Mouse (Mus musculus) liver, postnatal 0 days (tissue): ENCODE measurements around the gene Stk35. TPM values are rescaled to one million over a fixed set of nuclear protein-coding genes. Genes with fewer than 3 reads are reported as not detected.

ENCODE experiments used
- ATAC-seq: fragments of 200-750 bp; cut with Nextera tagmentation; 2 replicates; pipeline ENCODE4 v1.8.0; 2017; ENCODE audit warnings: mild to moderate bottlenecking, moderate library complexity
- DNase-seq: peaks from one replicate; pipeline ENCODE4 v3.0.0-alpha.2; 2016
- H3K27ac ChIP-seq: fragments of 300-500 bp; sonication (generic); 2 replicates; pipeline ENCODE4 v1.5.1; 2014; ENCODE audit warnings: antibody characterized with exemption, moderate library complexity, mild to moderate bottlenecking, low read depth
- H3K27me3 ChIP-seq: fragments of 300-500 bp; sonication (generic); 2 replicates; pipeline ENCODE4 v1.6.1; 2014; ENCODE audit warnings: low read length, control low read depth, mixed read lengths; ENCODE audit not compliant: insufficient read depth
- H3K36me3 ChIP-seq: fragments of 300-500 bp; sonication (generic); replicated peaks from 2 replicates; pipeline ENCODE4 v1.6.1; 2014; ENCODE audit warnings: mild to moderate bottlenecking, control low read depth, low read length, moderate library complexity, mixed read lengths; ENCODE audit not compliant: insufficient read depth
- H3K4me1 ChIP-seq: fragments of 300-500 bp; sonication (generic); 2 replicates; pipeline ENCODE4 v1.6.1; 2014; ENCODE audit warnings: antibody characterized with exemption, mild to moderate bottlenecking, control low read depth; ENCODE audit not compliant: insufficient read depth
- H3K4me2 ChIP-seq: fragments of 300-500 bp; sonication (generic); 2 replicates; pipeline ENCODE4 v1.6.1; 2014; ENCODE audit warnings: low read depth, mild to moderate bottlenecking, low read length, moderate library complexity, mixed read lengths
- H3K4me3 ChIP-seq: fragments of 300-500 bp; sonication (generic); 2 replicates; pipeline ENCODE4 v1.5.1; 2014; ENCODE audit warnings: low read depth, low read length
- H3K9ac ChIP-seq: fragments of 300-500 bp; sonication (generic); replicated peaks from 2 replicates; pipeline ENCODE4 v1.6.1; 2014; ENCODE audit warnings: mild to moderate bottlenecking, moderate library complexity
- H3K9me3 ChIP-seq: fragments of 300-500 bp; sonication (generic); 2 replicates; pipeline ENCODE4 v1.6.1; 2016; ENCODE audit warnings: mild to moderate bottlenecking, control low read depth, low read length, mixed read lengths
- CTCF ChIP-seq: sonication (generic); IDR thresholded peaks from 2 replicates; pipeline ENCODE4 v1.5.1; 2016; ENCODE audit warnings: antibody characterized with exemption, low read depth
- EP300 ChIP-seq: IDR thresholded peaks from 2 replicates; pipeline ENCODE4 v1.6.1; 2016; ENCODE audit warnings: antibody characterized with exemption, low read depth, mild to moderate bottlenecking
- WGBS: fragments of 180-500 bp; shearing (Covaris S2); extraction: QIAGEN DNeasy Blood & Tissue Kit; methylation state at CpG from one replicate; pipeline ENCODE4 v1.1.7; 2014; ENCODE audit not compliant: insufficient replicate concordance; 5-methylcytosine and 5-hydroxymethylcytosine counted together
- polyA plus RNA-seq: library from polyadenylated mRNA; unstranded; fragments of >200 nt; fragmentation: Nextera tagmentation; extraction: Ambion mirVana; gene quantifications from 2 replicates; pipeline ENCODE4 v1.2.1, GENCODE M21; 2015

Stk35 gene
- 2.7 TPM in 2 replicates for polyA plus RNA-seq

DNA sequence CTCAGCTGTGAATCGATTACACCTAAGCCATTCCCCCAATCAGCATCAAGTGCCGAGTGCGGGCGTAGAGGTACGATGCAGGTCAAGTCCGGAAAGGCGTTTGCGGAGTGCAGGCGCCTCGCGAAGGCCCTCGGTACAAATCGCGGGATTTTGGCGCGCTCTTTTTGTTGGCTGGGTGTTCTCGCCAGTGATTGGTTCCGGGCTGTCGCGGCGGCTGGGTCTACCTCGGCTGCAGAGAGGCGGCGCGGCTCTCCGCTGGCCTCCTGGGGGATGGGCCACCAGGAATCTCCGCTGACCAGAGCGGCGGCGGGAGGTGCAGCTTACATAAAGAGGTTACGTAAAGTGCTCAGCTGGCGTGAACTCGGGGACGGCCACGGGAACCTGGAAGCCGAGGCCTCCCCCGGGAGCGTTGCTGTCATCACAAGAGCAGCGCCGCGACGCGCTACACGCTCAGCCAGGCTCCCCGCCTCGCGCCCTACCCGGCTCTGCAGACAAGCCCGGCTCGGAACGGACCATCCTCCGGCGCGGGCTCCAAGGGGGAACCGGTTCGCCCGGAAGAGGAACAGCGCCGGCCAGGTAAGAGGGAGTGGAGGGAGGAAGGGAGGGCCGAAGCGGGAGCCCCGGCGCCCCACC, at the start of gene Stk35:
Gene Stk35 (plus strand): TSS at position 247 of the 633 bp plus-strand sequence.
- Histone ChIP-seq H3K27me3 (no peaks in the 10 kb centered on the region), H3K9me3 (no peaks in the 10 kb centered on the region), H3K4me1 (peaks cover 23% of the 10 kb centered on the region), H3K4me2 (peak within 1 kb of the TSS; percentile 93), H3K27ac (peak within 1 kb of the TSS; percentile 82), H3K36me3 (peaks cover 15% of the 10 kb centered on the region), H3K9ac (peak within 1 kb of the TSS; percentile 79), H3K4me3 (peak within 1 kb of the TSS; percentile 72)
- ATAC-seq (peak; percentile 89), DNase-seq (peak; percentile 89)
- TF ChIP-seq EP300 (no peak), CTCF (peak; percentile 34)
- WGBS: under 1% methylated on average over 61 of the region's 63 CpGs

DNA sequence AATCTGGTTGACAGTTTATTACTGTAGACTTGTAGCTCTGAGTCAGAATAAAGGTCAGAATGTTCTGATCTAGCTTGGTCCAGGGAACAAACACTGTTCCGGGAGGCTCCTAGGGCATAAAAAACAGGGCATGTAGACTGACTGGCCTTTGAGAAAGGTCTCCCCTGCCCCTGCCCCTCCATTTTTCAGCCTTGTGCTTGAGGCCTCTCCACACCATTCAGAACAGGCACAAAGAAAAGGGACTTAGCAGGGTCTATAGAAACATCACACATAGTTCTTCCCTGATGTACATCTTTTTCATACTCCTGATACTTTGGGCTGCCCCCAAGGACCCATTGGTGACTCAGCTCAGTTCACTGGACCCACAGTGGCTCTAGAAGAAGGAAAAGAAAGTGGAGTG, 18.3 kb upstream of the Stk35 start:
- TF ChIP-seq EP300: no peak
- no peak for TF ChIP-seq CTCF
- H3K4me2 ChIP-seq: no peak overlapping the region
- no peak overlapping the region for H3K4me3 ChIP-seq
- no peak for DNase-seq
- 83% methylated on average over 1 of the region's 1 CpGs for WGBS
- no peak overlapping the region for H3K9ac ChIP-seq
- H3K27ac ChIP-seq: no peak overlapping the region
- ATAC-seq: no peak
- no peaks in the 10 kb centered on the region for H3K36me3 ChIP-seq
- no peaks in the 10 kb centered on the region for H3K4me1 ChIP-seq
- H3K27me3 ChIP-seq: no peaks in the 10 kb centered on the region
- no peaks in the 10 kb centered on the region for H3K9me3 ChIP-seq

DNA sequence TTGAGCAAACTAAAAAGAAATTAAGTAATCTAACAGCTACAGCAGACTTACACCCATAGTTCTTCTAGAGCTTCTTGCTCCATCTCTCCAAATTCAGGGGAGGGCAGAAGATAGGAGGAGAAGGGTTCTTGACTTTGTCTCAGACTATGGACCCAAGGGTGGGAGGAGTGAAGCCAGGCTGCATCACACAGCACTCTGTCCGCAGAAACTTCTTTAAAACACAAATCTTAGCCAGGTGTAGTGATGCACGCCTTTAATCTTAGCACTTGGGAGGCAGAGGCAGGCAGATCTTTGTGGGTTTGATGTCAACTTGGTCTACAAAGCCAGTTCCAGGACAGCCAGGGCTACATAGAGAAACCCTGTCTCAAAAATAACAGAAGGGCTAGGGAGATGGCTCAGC, 3.8 kb upstream of the Stk35 start:
- Histone ChIP-seq H3K9ac (no peak overlapping the region), H3K4me2 (no peak overlapping the region), H3K36me3 (no peaks in the 10 kb centered on the region), H3K27ac (no peak overlapping the region), H3K4me1 (peaks cover 5% of the 10 kb centered on the region), H3K4me3 (no peak overlapping the region), H3K9me3 (peaks cover 10% of the 10 kb centered on the region), H3K27me3 (no peaks in the 10 kb centered on the region)
- TF ChIP-seq CTCF (no peak), EP300 (no peak)
- DNase-seq (no peak), ATAC-seq (no peak)
- 87% methylated on average over 2 of the region's 2 CpGs for WGBS

DNA sequence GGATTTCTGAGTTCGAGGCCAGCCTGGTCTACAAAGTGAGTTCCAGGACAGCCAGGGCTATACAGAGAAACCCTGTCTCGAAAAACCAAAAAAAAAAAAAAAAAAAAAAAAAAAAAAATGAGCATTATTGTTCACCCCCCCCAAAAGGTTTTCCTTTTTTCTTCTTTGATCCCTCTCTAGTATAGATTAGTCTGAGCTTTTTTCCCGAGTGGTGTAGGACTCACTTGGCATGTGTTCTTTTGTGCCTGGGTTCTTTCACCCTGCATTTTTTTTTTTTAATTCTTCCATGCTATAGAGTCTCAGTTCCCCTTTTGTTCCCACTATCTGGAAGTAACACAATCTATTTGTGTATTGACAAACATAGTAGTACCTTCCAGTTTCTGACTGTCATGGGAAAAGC, 2.6 kb upstream of the Stk35 start:
- peaks cover 10% of the 10 kb centered on the region for H3K9me3 ChIP-seq
- H3K36me3 ChIP-seq: no peaks in the 10 kb centered on the region
- H3K4me2 ChIP-seq: no peak overlapping the region
- no peak overlapping the region for H3K4me3 ChIP-seq
- H3K9ac ChIP-seq: no peak overlapping the region
- DNase-seq (no peak), ATAC-seq (no peak)
- no peaks in the 10 kb centered on the region for H3K27me3 ChIP-seq
- TF ChIP-seq CTCF (no peak), EP300 (no peak)
- H3K27ac ChIP-seq: no peak overlapping the region
- H3K4me1 ChIP-seq: peaks cover 15% of the 10 kb centered on the region
- WGBS: 85% methylated on average over 2 of the region's 3 CpGs

DNA sequence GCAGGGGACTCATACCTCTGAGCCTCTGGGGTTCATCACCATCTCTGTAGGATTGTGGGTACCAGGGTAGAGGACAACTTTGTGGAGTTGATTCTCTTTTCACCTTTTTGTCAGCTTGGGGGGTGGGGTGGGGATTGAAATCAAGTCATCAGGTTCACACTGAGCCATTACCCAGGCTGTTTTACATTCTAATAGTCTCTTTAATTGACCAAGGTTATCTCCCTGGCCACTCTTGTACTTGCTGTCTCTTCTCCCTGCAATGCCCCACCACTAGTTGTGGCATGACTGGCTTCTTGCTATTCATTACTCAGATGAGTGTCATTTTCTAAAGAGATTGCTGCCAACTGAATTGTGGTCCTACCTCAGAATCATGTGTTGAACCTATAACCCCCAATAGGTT, 1.9 kb upstream of the Stk35 start:
- no peak for ATAC-seq
- H3K27ac ChIP-seq: no peak overlapping the region
- TF ChIP-seq EP300 (no peak), CTCF (no peak)
- no peak for DNase-seq
- peaks cover 3% of the 10 kb centered on the region; the same call in 1 of the 2 replicates for H3K36me3 ChIP-seq
- peaks cover 22% of the 10 kb centered on the region for H3K4me1 ChIP-seq
- no peak overlapping the region for H3K4me2 ChIP-seq
- H3K9ac ChIP-seq: no peak overlapping the region
- H3K9me3 ChIP-seq: peaks cover 10% of the 10 kb centered on the region
- no peaks in the 10 kb centered on the region for H3K27me3 ChIP-seq
- no peak overlapping the region for H3K4me3 ChIP-seq

DNA sequence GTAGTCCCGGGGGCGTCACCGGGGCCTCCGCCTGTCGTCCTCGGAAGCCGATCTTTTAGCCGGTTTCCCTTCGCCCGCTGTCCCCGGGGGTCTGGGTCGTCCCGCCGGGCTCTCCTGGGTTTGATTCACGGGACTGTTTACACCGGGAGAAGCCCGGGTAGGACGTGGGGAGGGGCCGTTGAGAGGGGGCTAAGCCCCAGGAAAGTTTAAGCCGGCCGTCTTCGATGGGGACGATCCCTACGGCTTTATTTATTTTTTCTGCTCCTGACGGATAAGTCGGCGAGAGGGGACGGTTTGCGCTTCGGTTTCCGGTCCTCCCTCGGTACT, 550 bp downstream of the Stk35 start:
- H3K9me3 ChIP-seq: no peaks in the 10 kb centered on the region
- H3K4me1 ChIP-seq: peaks cover 23% of the 10 kb centered on the region
- peak overlapping the region; percentile 82 for H3K27ac ChIP-seq
- ATAC-seq (no peak), DNase-seq (no peak)
- no peaks in the 10 kb centered on the region for H3K27me3 ChIP-seq
- H3K9ac ChIP-seq: peak overlapping the region; percentile 79
- no peak for TF ChIP-seq EP300
- TF ChIP-seq CTCF: no peak
- H3K4me3 ChIP-seq: peak overlapping the region; percentile 72
- peaks cover 18% of the 10 kb centered on the region for H3K36me3 ChIP-seq
- peak overlapping the region; percentile 93 for H3K4me2 ChIP-seq
- WGBS: under 1% methylated on average over 32 of the region's 32 CpGs
